Mouse (Mus musculus): ENCODE measurements around the gene Best2.

GRCm38 (mm10) chr8:84987903-84988302 lies 26.4 kb downstream of the Best2 start:
- TF ChIP-seq POLR2A (IDR thresholded peaks at IDR 0.05; ENCODE audit: borderline replicate concordance, control insufficient read depth, low read depth, low read length) (no peak), CTCF (IDR thresholded peaks at IDR 0.05; ENCODE audit: control insufficient read depth, insufficient read depth, low read length) (no peak)
